In genomic region chr6:21213865-21214672, GRCm38 (mm10) we compare ENCODE assay signal across 8 mouse cellular contexts. TPM values are rescaled to one million over a fixed set of nuclear protein-coding genes. Genes with fewer than 3 reads are reported as not detected.
DNase-seq lines count a peak whose midpoint lies in the region; ATAC-seq and TF ChIP-seq lines count a peak whose summit lies in the region.

No protein-coding gene starts in this region.

- no peak for TF ChIP-seq POLR2A in thymus, adult 2 months (IDR thresholded peaks at IDR 0.05; ENCODE audit: control insufficient read depth, extremely low read depth, insufficient read depth, low read length, poor library complexity)

- H3K9ac ChIP-seq in limb, embryonic 12.5 days (replicated peaks), result peak overlapping the region; percentile 71
- H3K9ac ChIP-seq in neural tube, embryonic 12.5 days, result peak overlapping the region; percentile 74

- peak overlapping the region; percentile 83 for H3K4me2 ChIP-seq in limb, embryonic 12.5 days
- H3K4me2 ChIP-seq in neural tube, embryonic 12.5 days (replicated peaks), result peak overlapping the region; percentile 94

- H3K36me3 ChIP-seq in thymus, adult 2 months (ENCODE audit: control insufficient read depth, insufficient read depth, low read length), result no peaks in the 10 kb centered on the region
- H3K36me3 ChIP-seq in limb, embryonic 12.5 days, result no peaks in the 10 kb centered on the region
- H3K36me3 ChIP-seq in neural tube, embryonic 12.5 days, result no peaks in the 10 kb centered on the region

- no peak overlapping the region for H3K4me3 ChIP-seq in thymus, adult 2 months (ENCODE audit: control insufficient read depth, insufficient read depth, low read length)
- peak overlapping the region; percentile 68 for H3K4me3 ChIP-seq in limb, embryonic 12.5 days (replicated peaks)
- peak overlapping the region; percentile 74 for H3K4me3 ChIP-seq in neural tube, embryonic 12.5 days

- peak; percentile 62 for ATAC-seq in granulocyte monocyte progenitor cell, adult 5-6 weeks (replicated peaks; ENCODE audit: poor library complexity, severe bottlenecking)
- ATAC-seq in limb, embryonic 12.5 days (ENCODE audit: insufficient number of reproducible peaks, insufficient read depth, low FRiP score, low TSS enrichment, low read depth), result no peak
- ATAC-seq in neural tube, embryonic 12.5 days (ENCODE audit: low FRiP score, low read depth), result peak; percentile 27

- 4% methylated on average over 29 of the region's 29 CpGs for WGBS in thymus, adult 2 months
- under 1% methylated on average over 29 of the region's 29 CpGs for WGBS in limb, embryonic 12.5 days
- under 1% methylated on average over 29 of the region's 29 CpGs for WGBS in neural tube, embryonic 12.5 days

- H3K9me3 ChIP-seq in limb, embryonic 12.5 days, result no peaks in the 10 kb centered on the region
- H3K9me3 ChIP-seq in neural tube, embryonic 12.5 days, result no peaks in the 10 kb centered on the region

- TF ChIP-seq CTCF in thymus, adult 2 months (IDR thresholded peaks at IDR 0.05; ENCODE audit: borderline replicate concordance, control insufficient read depth, extremely low read depth, insufficient read depth, low read length, poor library complexity), result no peak

- peak; percentile 26 for DNase-seq in thymus, postnatal 0 days (ENCODE audit: low spot score)
- no peak for DNase-seq in thymus, adult 2 months
- peak; percentile 47 to 81 for DNase-seq in cerebellum, postnatal 4 days (ENCODE audit: low spot score in 2 of 2)
- peak; percentile 7 to 51 for DNase-seq in kidney, adult 8-10 months
- DNase-seq in MN1 (ENCODE audit: low spot score), result no peak

- H3K27me3 ChIP-seq in thymus, adult 2 months (ENCODE audit: control insufficient read depth, insufficient read depth, low read length), result peaks cover 7% of the 10 kb centered on the region
- peaks cover 12% of the 10 kb centered on the region for H3K27me3 ChIP-seq in limb, embryonic 12.5 days
- no peaks in the 10 kb centered on the region; the same call in 1 of the 2 replicates for H3K27me3 ChIP-seq in neural tube, embryonic 12.5 days (replicated peaks)

- no peak overlapping the region for H3K27ac ChIP-seq in thymus, adult 2 months (ENCODE audit: control insufficient read depth, insufficient read depth, low read length)
- H3K27ac ChIP-seq in limb, embryonic 12.5 days, result no peak overlapping the region
- peak overlapping the region; percentile 50; the same call in 1 of the 2 replicates for H3K27ac ChIP-seq in neural tube, embryonic 12.5 days

- no peaks in the 10 kb centered on the region for H3K4me1 ChIP-seq in thymus, adult 2 months (replicated peaks; ENCODE audit: control insufficient read depth, insufficient read depth, low read length)
- H3K4me1 ChIP-seq in limb, embryonic 12.5 days (replicated peaks), result no peaks in the 10 kb centered on the region
- 0 out of 2 replicates have a peak, but pooled peaks cover 4% of the 10 kb centered on the region for H3K4me1 ChIP-seq in neural tube, embryonic 12.5 days

RNA-seq across cellular contexts. Expression of gene Kcnd2, which starts 1.2 kb away (rescaled TPM):
- polyA plus RNA-seq in thymus, postnatal 0 days (2015; fragmentation: Nextera tagmentation; extraction: Ambion mirVana), result 0.03 TPM in 1 of 2 replicates, not detected in the other
- 0.04 and 0.50 TPM in 2 replicates for polyA plus RNA-seq in thymus, adult 2 months (2012; rRNA removed)
- not detected in 2 replicates for total RNA-seq in granulocyte monocyte progenitor cell, adult 5-6 weeks (2014; fragmentation: Nextera tagmentation)
- total RNA-seq in granulocyte monocyte progenitor cell, adult 5-6 weeks (2017), result not detected in 2 replicates
- 2.3 TPM in 2 replicates for polyA plus RNA-seq in limb, embryonic 12.5 days (2016; fragmentation: Nextera tagmentation; extraction: Ambion mirVana)
- polyA plus RNA-seq in neural tube, embryonic 12.5 days (2016; fragmentation: Nextera tagmentation; extraction: Ambion mirVana), result 6.4 and 6.6 TPM in 2 replicates

Comparison
In these comparisons a context has a peak if more than half of its experiments do, and no peak if none do; other contexts are left out.
1. DNase-seq: peak in thymus, postnatal 0 days (single experiment), cerebellum, postnatal 4 days (2 of 2) and kidney, adult 8-10 months (2 of 2); none in thymus, adult 2 months (single experiment) and MN1 (single experiment).